Mouse (Mus musculus): ENCODE measurements around the gene Tmem150c. TPM values are rescaled to one million over a fixed set of nuclear protein-coding genes. Genes with fewer than 3 reads are reported as not detected.

Tmem150c gene
- polyA plus RNA-seq, 1 experiment, result 1.1 TPM

GRCm38 (mm10) chr5:100120711-100121141 lies 38.9 kb downstream of the Tmem150c start:
- H3K9ac ChIP-seq (ENCODE audit: low read depth, poor library complexity, severe bottlenecking), result no peak overlapping the region
- H3K9me3 ChIP-seq (replicated peaks; ENCODE audit: control insufficient read depth, insufficient read depth, low read length, poor library complexity, severe bottlenecking), result no peaks in the 10 kb centered on the region
- TF ChIP-seq EP300 (IDR thresholded peaks at IDR 0.05; ENCODE audit: insufficient read depth, low read depth, low read length), result no peak
- no peak for TF ChIP-seq CTCF (IDR thresholded peaks at IDR 0.05; ENCODE audit: low read depth, low read length)
- no peak for TF ChIP-seq POLR2A (IDR thresholded peaks at IDR 0.05; ENCODE audit: insufficient read depth, low read length)
- H3K4me1 ChIP-seq (ENCODE audit: control insufficient read depth, insufficient read depth, low read length), result peaks cover 2% of the 10 kb centered on the region
- H3K4me3 ChIP-seq (ENCODE audit: low read depth, low read length), result no peak overlapping the region
- no peak overlapping the region for H3K27ac ChIP-seq (ENCODE audit: insufficient read depth, low read length)
- no peaks in the 10 kb centered on the region for H3K36me3 ChIP-seq (ENCODE audit: control insufficient read depth, insufficient read depth, low read length, poor library complexity, severe bottlenecking)
- no peaks in the 10 kb centered on the region for H3K27me3 ChIP-seq (ENCODE audit: control insufficient read depth, insufficient read depth, low read length, poor library complexity, severe bottlenecking)

GRCm38 (mm10) chr5:100119331-100119730 lies 40.3 kb downstream of the Tmem150c start:
- no peaks in the 10 kb centered on the region for H3K36me3 ChIP-seq (ENCODE audit: control insufficient read depth, insufficient read depth, low read length, poor library complexity, severe bottlenecking)
- H3K4me3 ChIP-seq (ENCODE audit: low read depth, low read length), result no peak overlapping the region
- peaks cover 2% of the 10 kb centered on the region for H3K4me1 ChIP-seq (ENCODE audit: control insufficient read depth, insufficient read depth, low read length)
- no peak overlapping the region for H3K9ac ChIP-seq (ENCODE audit: low read depth, poor library complexity, severe bottlenecking)
- H3K9me3 ChIP-seq (replicated peaks; ENCODE audit: control insufficient read depth, insufficient read depth, low read length, poor library complexity, severe bottlenecking), result no peaks in the 10 kb centered on the region
- TF ChIP-seq POLR2A (IDR thresholded peaks at IDR 0.05; ENCODE audit: insufficient read depth, low read length) (no peak), EP300 (IDR thresholded peaks at IDR 0.05; ENCODE audit: insufficient read depth, low read depth, low read length) (0 out of 2 replicates have a peak, but pooled peaks have one; percentile 41)
- no peak overlapping the region for H3K27ac ChIP-seq (ENCODE audit: insufficient read depth, low read length)
- no peaks in the 10 kb centered on the region for H3K27me3 ChIP-seq (ENCODE audit: control insufficient read depth, insufficient read depth, low read length, poor library complexity, severe bottlenecking)

GRCm38 (mm10) chr5:100113403-100113802 lies 46.2 kb downstream of the Tmem150c start:
- Histone ChIP-seq H3K9ac (ENCODE audit: low read depth, poor library complexity, severe bottlenecking) (no peak overlapping the region), H3K4me1 (ENCODE audit: control insufficient read depth, insufficient read depth, low read length) (peaks cover 2% of the 10 kb centered on the region), H3K27me3 (ENCODE audit: control insufficient read depth, insufficient read depth, low read length, poor library complexity, severe bottlenecking) (no peaks in the 10 kb centered on the region), H3K9me3 (replicated peaks; ENCODE audit: control insufficient read depth, insufficient read depth, low read length, poor library complexity, severe bottlenecking) (no peaks in the 10 kb centered on the region), H3K27ac (ENCODE audit: insufficient read depth, low read length) (no peak overlapping the region), H3K36me3 (ENCODE audit: control insufficient read depth, insufficient read depth, low read length, poor library complexity, severe bottlenecking) (no peaks in the 10 kb centered on the region), H3K4me3 (ENCODE audit: low read depth, low read length) (no peak overlapping the region)
- TF ChIP-seq EP300 (IDR thresholded peaks at IDR 0.05; ENCODE audit: insufficient read depth, low read depth, low read length) (no peak), POLR2A (IDR thresholded peaks at IDR 0.05; ENCODE audit: insufficient read depth, low read length) (no peak), CTCF (IDR thresholded peaks at IDR 0.05; ENCODE audit: low read depth, low read length) (no peak)

DNA sequence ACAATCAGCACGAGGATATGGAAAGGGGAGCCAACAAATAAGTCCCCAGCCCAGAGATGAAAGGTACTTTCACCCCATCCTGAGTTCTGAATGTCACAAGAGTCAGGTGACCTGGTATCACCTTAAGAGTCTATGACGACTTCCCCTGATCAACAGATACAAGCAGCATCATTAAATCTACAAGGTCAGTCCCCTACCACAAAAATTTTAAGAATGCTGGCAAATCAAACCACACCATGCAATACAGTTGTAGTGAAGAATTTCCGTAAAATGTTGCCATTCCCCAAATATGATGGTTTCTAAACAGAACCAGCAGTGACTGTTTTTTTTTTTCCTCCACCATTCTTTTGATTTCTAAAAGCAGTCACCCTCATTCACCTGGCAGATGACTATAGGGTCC lies 49.0 kb downstream of the Tmem150c start:
- H3K4me1 ChIP-seq (ENCODE audit: control insufficient read depth, insufficient read depth, low read length), result no peaks in the 10 kb centered on the region
- H3K36me3 ChIP-seq (ENCODE audit: control insufficient read depth, insufficient read depth, low read length, poor library complexity, severe bottlenecking), result no peaks in the 10 kb centered on the region
- H3K27ac ChIP-seq (ENCODE audit: insufficient read depth, low read length), result no peak overlapping the region
- H3K9ac ChIP-seq (ENCODE audit: low read depth, poor library complexity, severe bottlenecking), result no peak overlapping the region
- H3K4me3 ChIP-seq (ENCODE audit: low read depth, low read length), result no peak overlapping the region
- TF ChIP-seq CTCF (IDR thresholded peaks at IDR 0.05; ENCODE audit: low read depth, low read length), result no peak
- TF ChIP-seq EP300 (IDR thresholded peaks at IDR 0.05; ENCODE audit: insufficient read depth, low read depth, low read length), result no peak
- no peak for TF ChIP-seq POLR2A (IDR thresholded peaks at IDR 0.05; ENCODE audit: insufficient read depth, low read length)
- H3K27me3 ChIP-seq (ENCODE audit: control insufficient read depth, insufficient read depth, low read length, poor library complexity, severe bottlenecking), result no peaks in the 10 kb centered on the region
- H3K9me3 ChIP-seq (replicated peaks; ENCODE audit: control insufficient read depth, insufficient read depth, low read length, poor library complexity, severe bottlenecking), result no peaks in the 10 kb centered on the region

GRCm38 (mm10) chr5:100109543-100110282 lies 49.9 kb downstream of the Tmem150c start:
- TF ChIP-seq EP300 (IDR thresholded peaks at IDR 0.05; ENCODE audit: insufficient read depth, low read depth, low read length), result no peak
- TF ChIP-seq POLR2A (IDR thresholded peaks at IDR 0.05; ENCODE audit: insufficient read depth, low read length), result no peak
- no peak for TF ChIP-seq CTCF (IDR thresholded peaks at IDR 0.05; ENCODE audit: low read depth, low read length)
- H3K9me3 ChIP-seq (replicated peaks; ENCODE audit: control insufficient read depth, insufficient read depth, low read length, poor library complexity, severe bottlenecking), result no peaks in the 10 kb centered on the region
- no peak overlapping the region for H3K9ac ChIP-seq (ENCODE audit: low read depth, poor library complexity, severe bottlenecking)
- no peaks in the 10 kb centered on the region for H3K36me3 ChIP-seq (ENCODE audit: control insufficient read depth, insufficient read depth, low read length, poor library complexity, severe bottlenecking)
- H3K4me3 ChIP-seq (ENCODE audit: low read depth, low read length), result no peak overlapping the region
- no peaks in the 10 kb centered on the region for H3K4me1 ChIP-seq (ENCODE audit: control insufficient read depth, insufficient read depth, low read length)
- H3K27ac ChIP-seq (ENCODE audit: insufficient read depth, low read length), result no peak overlapping the region
- H3K27me3 ChIP-seq (ENCODE audit: control insufficient read depth, insufficient read depth, low read length, poor library complexity, severe bottlenecking), result no peaks in the 10 kb centered on the region

DNA sequence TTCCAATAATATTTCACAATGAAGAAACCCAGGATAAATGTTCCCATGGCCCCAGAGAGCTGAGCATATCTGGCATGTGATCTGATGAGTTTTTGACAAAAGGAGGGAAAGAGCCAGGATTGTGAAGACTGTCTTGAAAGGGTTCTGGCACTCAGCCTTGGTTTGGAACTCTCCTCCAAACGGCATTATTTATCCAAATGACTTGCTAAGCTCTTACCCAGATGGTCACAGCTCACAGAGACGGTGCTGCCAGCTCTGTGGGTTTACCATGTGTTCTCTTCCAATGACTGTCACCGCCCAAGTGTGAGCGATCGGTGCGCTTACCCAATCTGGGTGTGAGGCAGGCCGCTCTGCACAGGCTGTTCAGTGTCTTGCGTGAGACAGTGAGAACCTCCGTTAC lies 50.7 kb downstream of the Tmem150c start:
- H3K9me3 ChIP-seq (replicated peaks; ENCODE audit: control insufficient read depth, insufficient read depth, low read length, poor library complexity, severe bottlenecking), result no peaks in the 10 kb centered on the region
- H3K9ac ChIP-seq (ENCODE audit: low read depth, poor library complexity, severe bottlenecking), result no peak overlapping the region
- H3K27ac ChIP-seq (ENCODE audit: insufficient read depth, low read length), result no peak overlapping the region
- H3K4me3 ChIP-seq (ENCODE audit: low read depth, low read length), result no peak overlapping the region
- no peaks in the 10 kb centered on the region for H3K27me3 ChIP-seq (ENCODE audit: control insufficient read depth, insufficient read depth, low read length, poor library complexity, severe bottlenecking)
- TF ChIP-seq EP300 (IDR thresholded peaks at IDR 0.05; ENCODE audit: insufficient read depth, low read depth, low read length), result no peak
- no peak for TF ChIP-seq CTCF (IDR thresholded peaks at IDR 0.05; ENCODE audit: low read depth, low read length)
- no peak for TF ChIP-seq POLR2A (IDR thresholded peaks at IDR 0.05; ENCODE audit: insufficient read depth, low read length)
- H3K36me3 ChIP-seq (ENCODE audit: control insufficient read depth, insufficient read depth, low read length, poor library complexity, severe bottlenecking), result no peaks in the 10 kb centered on the region
- no peaks in the 10 kb centered on the region for H3K4me1 ChIP-seq (ENCODE audit: control insufficient read depth, insufficient read depth, low read length)

All from ES-Bruce4 (cell line).